Mouse (Mus musculus): ENCODE data around the gene Gm525. TPM values are rescaled to one million over a fixed set of nuclear protein-coding genes. Genes with fewer than 3 reads are reported as not detected.

Gene Gm525
- polyA plus RNA-seq, 1 experiment, result not detected

DNA sequence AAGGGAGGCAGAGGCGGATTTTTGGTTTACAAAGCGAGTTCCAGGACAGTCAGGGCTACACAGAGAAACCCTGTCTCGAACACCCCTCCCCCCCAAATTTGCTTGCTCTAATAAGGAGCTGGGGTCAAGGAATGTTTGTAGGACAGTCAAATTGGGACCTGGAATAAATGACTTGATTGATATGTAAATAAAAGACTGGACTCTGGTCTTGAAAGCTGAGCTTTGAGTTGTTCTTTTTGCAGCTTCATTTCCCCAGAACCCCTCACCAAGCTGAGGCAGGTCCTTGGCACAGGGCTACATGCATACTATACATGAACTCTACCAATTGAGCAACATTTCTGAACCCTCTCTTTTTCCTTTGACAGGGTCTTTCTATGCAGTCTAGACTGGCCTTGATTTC, 27.6 kb upstream of the Gm525 start:
- Histone ChIP-seq H3K4me3 (ENCODE audit: low read depth, low read length) (no peak overlapping the region), H3K4me1 (ENCODE audit: control insufficient read depth, insufficient read depth, insufficient read length, low read length) (no peaks in the 10 kb centered on the region), H3K27me3 (ENCODE audit: control insufficient read depth, insufficient read depth, low read length) (no peaks in the 10 kb centered on the region), H3K27ac (ENCODE audit: insufficient read depth, low read depth, low read length) (no peak overlapping the region), H3K36me3 (ENCODE audit: control insufficient read depth, insufficient read depth, low read length) (peaks cover 29% of the 10 kb centered on the region)
- WGBS, result 97% methylated on average over 3 of the region's 3 CpGs
- TF ChIP-seq POLR2A (IDR thresholded peaks at IDR 0.05; ENCODE audit: low read depth, low read length), result no peak
- no peak for TF ChIP-seq CTCF (IDR thresholded peaks at IDR 0.05; ENCODE audit: extremely low read depth, insufficient read length, insufficient replicate concordance, low read depth, low read length)

DNA sequence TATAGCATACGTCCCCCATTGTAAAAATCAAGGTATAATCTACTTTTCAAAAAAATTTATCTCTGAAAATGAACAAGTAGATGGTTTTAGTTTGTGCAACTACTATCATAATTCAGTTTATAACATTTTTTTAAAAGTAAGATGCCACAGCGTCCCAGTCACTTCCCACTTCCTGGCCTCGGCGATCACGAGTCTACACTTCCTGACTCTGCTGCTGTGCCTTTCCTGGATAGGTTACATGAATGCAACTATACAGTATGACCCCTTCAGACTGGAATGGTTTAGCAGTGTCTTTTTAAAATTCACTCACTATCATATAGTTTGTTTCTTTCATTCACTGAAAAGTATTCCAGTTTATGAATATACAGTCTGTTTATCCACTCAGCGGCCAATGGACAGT, 21.9 kb upstream of the Gm525 start:
- H3K27ac ChIP-seq (ENCODE audit: insufficient read depth, low read depth, low read length), result no peak overlapping the region
- 0 out of 2 replicates have a peak, but pooled peaks cover 5% of the 10 kb centered on the region for H3K4me1 ChIP-seq (ENCODE audit: control insufficient read depth, insufficient read depth, insufficient read length, low read length)
- TF ChIP-seq POLR2A (IDR thresholded peaks at IDR 0.05; ENCODE audit: low read depth, low read length) (no peak), CTCF (IDR thresholded peaks at IDR 0.05; ENCODE audit: extremely low read depth, insufficient read length, insufficient replicate concordance, low read depth, low read length) (no peak)
- peaks cover 24% of the 10 kb centered on the region for H3K36me3 ChIP-seq (ENCODE audit: control insufficient read depth, insufficient read depth, low read length)
- WGBS, result 88% methylated on average over 6 of the region's 6 CpGs
- H3K27me3 ChIP-seq (ENCODE audit: control insufficient read depth, insufficient read depth, low read length), result no peaks in the 10 kb centered on the region
- no peak overlapping the region for H3K4me3 ChIP-seq (ENCODE audit: low read depth, low read length)

DNA sequence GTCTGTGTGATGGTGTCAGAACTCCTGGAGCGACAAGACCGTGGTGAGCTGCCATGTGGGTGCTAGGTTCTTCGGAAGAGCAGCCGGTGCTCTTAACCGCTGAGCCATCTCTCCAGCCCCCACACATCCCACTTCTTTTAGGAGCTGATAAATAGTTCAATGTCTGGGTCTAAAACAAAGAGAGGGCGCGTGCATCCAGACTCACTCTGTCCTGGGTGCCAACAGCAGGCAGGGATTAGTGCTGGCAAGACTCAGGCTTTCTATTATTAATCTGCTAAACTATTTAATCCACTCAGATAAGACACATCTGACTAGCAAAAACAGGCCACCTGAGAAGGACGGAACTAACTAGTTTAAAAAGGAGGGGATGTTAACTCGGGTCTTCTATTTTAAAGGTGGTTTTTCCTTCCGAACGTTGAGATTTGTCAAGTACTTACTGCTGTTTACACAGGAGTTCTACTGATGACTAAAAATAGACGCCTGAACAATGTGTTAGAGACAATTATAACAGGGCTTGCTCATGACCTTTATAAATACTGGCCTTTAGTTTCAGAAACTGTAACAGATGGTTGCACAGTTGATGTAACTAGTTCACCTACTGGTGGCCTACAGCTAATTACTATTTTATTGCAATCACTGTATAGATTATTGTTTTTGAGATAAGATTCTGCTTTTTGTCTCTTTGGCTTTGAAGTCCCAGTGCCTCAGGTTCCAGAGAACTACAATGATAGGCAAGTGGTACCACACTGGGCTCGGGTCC, 17.5 kb upstream of the Gm525 start:
- H3K4me1 ChIP-seq (ENCODE audit: control insufficient read depth, insufficient read depth, insufficient read length, low read length), result peaks cover 8% of the 10 kb centered on the region
- WGBS, result 51% methylated on average over 13 of the region's 13 CpGs
- no peak overlapping the region for H3K27ac ChIP-seq (ENCODE audit: insufficient read depth, low read depth, low read length)
- H3K36me3 ChIP-seq (ENCODE audit: control insufficient read depth, insufficient read depth, low read length), result peaks cover 9% of the 10 kb centered on the region
- no peak overlapping the region for H3K4me3 ChIP-seq (ENCODE audit: low read depth, low read length)
- TF ChIP-seq POLR2A (IDR thresholded peaks at IDR 0.05; ENCODE audit: low read depth, low read length), result no peak
- H3K27me3 ChIP-seq (ENCODE audit: control insufficient read depth, insufficient read depth, low read length), result no peaks in the 10 kb centered on the region

DNA sequence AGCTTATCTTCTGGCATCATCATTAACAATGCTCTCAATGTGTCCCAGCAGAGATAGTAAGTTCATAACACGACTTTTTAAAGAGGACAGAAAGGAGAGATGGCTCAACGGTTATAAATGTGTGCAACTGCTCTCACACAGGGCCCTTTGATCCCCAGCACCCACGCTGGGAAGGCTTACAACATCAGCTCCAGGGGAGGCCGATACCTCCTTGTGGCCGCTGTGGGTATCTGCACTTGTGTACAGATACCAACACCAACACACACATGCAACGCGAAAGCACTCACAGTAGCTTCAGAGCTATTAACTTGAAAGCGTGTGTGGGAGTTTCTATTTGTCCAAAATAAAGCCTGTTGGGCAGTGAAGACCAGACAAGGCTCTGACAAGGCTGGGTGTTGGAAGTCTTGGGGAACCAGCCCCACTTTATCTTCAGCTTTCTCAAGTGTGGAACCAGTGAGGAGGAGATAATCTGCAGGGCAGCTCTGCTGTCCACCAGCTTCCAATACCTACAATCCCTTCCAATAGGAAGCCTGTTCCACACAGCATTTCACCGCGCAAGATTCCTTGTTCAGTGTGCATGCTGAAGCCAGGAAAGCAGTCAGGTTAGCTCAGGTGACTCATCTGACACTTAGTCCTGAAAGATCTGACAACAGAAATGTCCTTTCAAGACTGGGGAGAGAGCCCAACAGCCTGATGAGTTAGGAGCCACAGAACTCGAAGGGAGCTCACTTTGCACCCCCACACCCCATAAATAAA, 14.9 kb upstream of the Gm525 start:
- 61% methylated on average over 11 of the region's 11 CpGs for WGBS
- H3K27ac ChIP-seq (ENCODE audit: insufficient read depth, low read depth, low read length), result no peak overlapping the region
- peaks cover 4% of the 10 kb centered on the region for H3K36me3 ChIP-seq (ENCODE audit: control insufficient read depth, insufficient read depth, low read length)
- H3K4me3 ChIP-seq (ENCODE audit: low read depth, low read length), result peak overlapping the region; percentile 3; the same call in 1 of the 2 replicates
- peaks cover 8% of the 10 kb centered on the region for H3K4me1 ChIP-seq (ENCODE audit: control insufficient read depth, insufficient read depth, insufficient read length, low read length)
- peak; percentile 52; the same call in 1 of the 2 replicates for TF ChIP-seq CTCF (IDR thresholded peaks at IDR 0.05; ENCODE audit: extremely low read depth, insufficient read length, insufficient replicate concordance, low read depth, low read length)
- TF ChIP-seq POLR2A (IDR thresholded peaks at IDR 0.05; ENCODE audit: low read depth, low read length), result no peak
- H3K27me3 ChIP-seq (ENCODE audit: control insufficient read depth, insufficient read depth, low read length), result no peaks in the 10 kb centered on the region

DNA sequence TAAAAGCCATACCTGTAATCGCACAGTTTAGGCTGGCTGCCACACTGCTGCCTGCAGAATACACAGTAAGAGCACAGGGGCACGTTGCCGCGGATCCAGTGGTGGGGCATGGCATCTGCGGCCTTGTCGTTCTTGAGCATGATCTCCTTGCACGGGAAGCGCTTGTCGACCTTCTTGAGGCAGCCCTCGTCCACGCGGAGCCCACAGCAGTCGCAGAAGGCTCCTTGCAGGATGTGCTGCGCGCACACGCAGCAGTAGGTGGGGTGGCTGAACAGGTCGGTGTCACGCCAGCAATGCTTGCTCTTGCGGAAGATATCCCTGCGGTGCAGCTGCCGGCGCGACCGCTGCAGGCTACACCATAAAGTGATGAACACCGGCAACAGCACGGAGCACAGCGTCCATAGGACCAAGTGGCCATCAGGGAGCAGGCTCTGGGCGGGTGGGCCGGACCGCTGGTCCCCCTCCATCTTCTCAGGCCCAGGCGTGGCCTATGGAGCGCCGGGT, 13.7 kb upstream of the Gm525 start:
- Histone ChIP-seq H3K36me3 (ENCODE audit: control insufficient read depth, insufficient read depth, low read length) (peaks cover 2% of the 10 kb centered on the region), H3K27ac (ENCODE audit: insufficient read depth, low read depth, low read length) (peak overlapping the region; percentile 6; the same call in 1 of the 2 replicates), H3K4me1 (ENCODE audit: control insufficient read depth, insufficient read depth, insufficient read length, low read length) (peaks cover 8% of the 10 kb centered on the region), H3K27me3 (ENCODE audit: control insufficient read depth, insufficient read depth, low read length) (no peaks in the 10 kb centered on the region), H3K4me3 (ENCODE audit: low read depth, low read length) (peak overlapping the region; percentile 78)
- no peak for TF ChIP-seq CTCF (IDR thresholded peaks at IDR 0.05; ENCODE audit: extremely low read depth, insufficient read length, insufficient replicate concordance, low read depth, low read length)
- TF ChIP-seq POLR2A (IDR thresholded peaks at IDR 0.05; ENCODE audit: low read depth, low read length), result no peak
- under 1% methylated on average over 33 of the region's 33 CpGs for WGBS

DNA sequence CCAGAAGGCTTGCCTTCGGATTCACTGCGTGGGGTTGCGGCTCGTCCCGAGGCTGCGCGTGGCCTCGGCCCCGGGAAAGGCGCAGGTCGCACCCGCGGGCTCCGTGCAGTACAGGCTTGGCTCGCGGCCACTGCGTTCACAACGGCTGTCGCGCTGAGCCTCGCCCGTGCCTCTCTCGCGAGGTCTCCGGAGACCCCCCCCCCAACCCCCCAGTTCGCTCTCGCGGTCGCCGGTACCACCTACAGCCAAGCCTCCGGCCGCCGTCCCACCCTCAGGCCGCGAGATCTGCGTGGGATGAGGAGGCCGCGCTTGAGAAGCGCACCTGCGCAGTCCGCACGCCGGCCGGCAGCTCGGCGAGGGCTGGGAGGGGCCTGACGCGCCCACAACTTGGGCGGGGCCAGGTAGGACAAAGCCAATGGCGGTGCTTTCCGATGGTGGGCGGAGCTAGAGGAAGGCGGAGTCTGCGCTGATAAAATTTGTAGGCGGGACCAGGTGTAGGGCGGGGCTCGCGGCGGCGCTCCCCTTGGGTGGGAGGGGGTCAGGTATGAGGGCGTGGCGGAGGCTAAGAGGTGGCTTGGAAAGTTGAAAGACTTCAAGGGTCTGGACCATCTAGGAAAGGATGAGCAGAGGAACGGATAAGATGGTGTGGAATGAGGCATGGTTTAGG, 13.1 kb upstream of the Gm525 start:
- Histone ChIP-seq H3K27ac (ENCODE audit: insufficient read depth, low read depth, low read length) (peak overlapping the region; percentile 6; the same call in 1 of the 2 replicates), H3K27me3 (ENCODE audit: control insufficient read depth, insufficient read depth, low read length) (no peaks in the 10 kb centered on the region), H3K4me3 (ENCODE audit: low read depth, low read length) (peak overlapping the region; percentile 78), H3K36me3 (ENCODE audit: control insufficient read depth, insufficient read depth, low read length) (no peaks in the 10 kb centered on the region), H3K4me1 (ENCODE audit: control insufficient read depth, insufficient read depth, insufficient read length, low read length) (peaks cover 8% of the 10 kb centered on the region)
- under 1% methylated on average over 63 of the region's 63 CpGs for WGBS
- TF ChIP-seq CTCF (IDR thresholded peaks at IDR 0.05; ENCODE audit: extremely low read depth, insufficient read length, insufficient replicate concordance, low read depth, low read length) (no peak), POLR2A (IDR thresholded peaks at IDR 0.05; ENCODE audit: low read depth, low read length) (0 out of 2 replicates have a peak, but pooled peaks have one; percentile 1)
